Mouse (Mus musculus) gastrocnemius, adult 8-10 months (tissue): ENCODE data around the gene Pip5kl1. TPM values are rescaled to one million over a fixed set of nuclear protein-coding genes. Genes with fewer than 3 reads are reported as not detected.

ENCODE experiments used
- DNase-seq, 2 experiments: peaks; one replicate each; pipeline ENCODE4 v3.0.0; 2022; ENCODE audit warnings: low spot score in 2 of 2
- total RNA-seq, 4 experiments: library from RNA; stranded (reverse); gene quantifications; 2 replicates each; pipeline ENCODE4 v1.2.4; 2022

Gene Pip5kl1
- total RNA-seq, 4 experiments from 2014 or later: not detected

- peak; percentile 61 to 70 for DNase-seq
Observed at GRCm38 (mm10) chr2:32582830-32583799, 8.5 kb downstream of the Pip5kl1 start.

- DNase-seq: no peak
Observed at GRCm38 (mm10) chr2:32585149-32585714, 10.6 kb downstream of the Pip5kl1 start.

GRCm38 (mm10) chr2:32586871-32587351, 12.3 kb downstream of the Pip5kl1 start, which contains the start of gene St6galnac4:
Gene St6galnac4, plus strand, starts transcription at chr2:32587095.
- DNase-seq: peak; percentile 85 to 89

GRCm38 (mm10) chr2:32587731-32588321, 13.2 kb downstream of the Pip5kl1 start:
- peak in 1 of 2 experiments; percentile 50 for DNase-seq

GRCm38 (mm10) chr2:32589213-32589795, 14.7 kb downstream of the Pip5kl1 start:
- DNase-seq: no peak

GRCm38 (mm10) chr2:32590224-32590623, 15.6 kb downstream of the Pip5kl1 start:
- DNase-seq: peak; percentile 58 to 71

- no peak for DNase-seq
Observed at GRCm38 (mm10) chr2:32591249-32591648, 16.7 kb downstream of the Pip5kl1 start.

GRCm38 (mm10) chr2:32596725-32597124, 22.1 kb downstream of the Pip5kl1 start:
- no peak for DNase-seq

- DNase-seq: no peak
Observed at GRCm38 (mm10) chr2:32597248-32597647, 22.7 kb downstream of the Pip5kl1 start.

GRCm38 (mm10) chr2:32597699-32598098, 23.1 kb downstream of the Pip5kl1 start:
- no peak for DNase-seq

- DNase-seq: no peak
Observed at GRCm38 (mm10) chr2:32598506-32598905, 23.9 kb downstream of the Pip5kl1 start.

GRCm38 (mm10) chr2:32599409-32599808, 24.8 kb downstream of the Pip5kl1 start, which contains the start of gene St6galnac6:
Gene St6galnac6, plus strand, starts transcription at chr2:32599709.
- DNase-seq: no peak

GRCm38 (mm10) chr2:32601417-32602065, 26.9 kb downstream of the Pip5kl1 start:
- no peak for DNase-seq

- peak; percentile 81 to 84 for DNase-seq
Observed at GRCm38 (mm10) chr2:32602600-32603054, 28.0 kb downstream of the Pip5kl1 start.

GRCm38 (mm10) chr2:32604631-32605030, 30.0 kb downstream of the Pip5kl1 start:
- DNase-seq: no peak

- DNase-seq: peak; percentile 85 to 89
Observed at GRCm38 (mm10) chr2:32606161-32607142, 31.9 kb downstream of the Pip5kl1 start.

- peak in 1 of 2 experiments; percentile 56 for DNase-seq
Observed at GRCm38 (mm10) chr2:32607262-32607947, 32.8 kb downstream of the Pip5kl1 start.

GRCm38 (mm10) chr2:32608141-32608777, 33.7 kb downstream of the Pip5kl1 start:
- DNase-seq: peak; percentile 84 to 87
